Mouse (Mus musculus) cerebellum, postnatal 36 days (tissue): ENCODE data around the gene Pdss2.

Experiments used
- DNase-seq, 2 experiments: peaks; one replicate each; pipeline ENCODE4 v3.0.0; 2021 to 2022; ENCODE audit warnings: mixed read lengths in 2 of 2

The Pdss2 gene

DNA sequence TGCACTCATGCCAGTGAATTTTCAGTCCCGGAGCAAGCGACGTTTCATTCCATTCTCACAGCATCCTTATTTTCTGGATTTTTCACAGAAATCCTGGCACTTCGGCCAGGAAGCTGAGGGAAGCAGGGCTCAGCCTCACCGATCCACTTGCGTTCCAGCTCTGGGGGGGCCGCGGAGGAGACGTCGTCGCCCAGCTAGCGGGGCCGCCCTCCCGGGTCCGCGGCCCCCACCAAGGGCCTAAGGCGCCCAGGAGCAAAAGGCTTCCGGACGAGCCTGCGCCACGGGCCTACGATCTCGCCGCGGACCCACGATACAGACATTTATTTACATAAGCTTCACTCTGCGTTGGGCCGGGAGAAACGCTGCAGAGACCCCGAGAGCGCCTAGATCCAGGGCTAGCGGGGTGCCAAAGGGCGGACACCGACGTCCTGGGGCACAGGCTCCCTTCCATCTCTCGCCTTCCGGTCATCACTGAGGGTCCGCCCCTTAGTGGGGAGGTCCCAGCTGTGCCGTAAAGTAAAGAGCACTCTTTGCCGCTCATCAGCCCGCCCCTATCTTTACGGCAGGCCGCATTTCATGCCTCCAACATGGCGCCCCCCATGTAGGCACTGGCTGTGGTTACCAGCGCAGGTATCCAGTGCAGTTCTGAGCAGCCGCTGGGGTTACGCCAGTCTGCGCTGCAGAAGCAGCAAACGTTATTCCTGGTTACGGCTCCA is at the start of gene Pdss2:
Gene Pdss2, plus strand, starts transcription at position 577 of the 716 bp plus-strand sequence.
- DNase-seq = peak; percentile 92

DNA sequence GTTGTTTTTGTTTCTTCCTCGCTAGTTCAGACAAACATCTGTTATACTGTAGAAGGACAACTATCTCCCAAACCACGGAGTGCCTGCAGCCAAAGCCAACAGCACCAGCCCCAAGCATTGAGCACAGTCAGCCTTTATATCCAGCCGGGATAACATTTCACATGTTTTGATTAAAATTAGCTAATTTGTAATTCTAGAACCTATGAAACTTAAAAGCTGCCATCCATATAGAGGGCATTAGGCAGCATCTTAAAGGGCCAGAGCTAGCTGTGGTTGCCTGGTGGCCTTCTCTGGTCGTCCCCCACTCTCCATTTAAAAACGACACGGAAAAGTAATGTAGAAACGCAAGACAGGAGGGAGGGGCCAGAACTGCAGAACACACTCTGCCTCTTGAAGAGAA is 49.2 kb upstream of the Pdss2 start:
- no peak for DNase-seq

- no peak for DNase-seq
These were observed 48.7 kb upstream of the Pdss2 start for GRCm38 (mm10) chr10:43172554-43172953.

DNA sequence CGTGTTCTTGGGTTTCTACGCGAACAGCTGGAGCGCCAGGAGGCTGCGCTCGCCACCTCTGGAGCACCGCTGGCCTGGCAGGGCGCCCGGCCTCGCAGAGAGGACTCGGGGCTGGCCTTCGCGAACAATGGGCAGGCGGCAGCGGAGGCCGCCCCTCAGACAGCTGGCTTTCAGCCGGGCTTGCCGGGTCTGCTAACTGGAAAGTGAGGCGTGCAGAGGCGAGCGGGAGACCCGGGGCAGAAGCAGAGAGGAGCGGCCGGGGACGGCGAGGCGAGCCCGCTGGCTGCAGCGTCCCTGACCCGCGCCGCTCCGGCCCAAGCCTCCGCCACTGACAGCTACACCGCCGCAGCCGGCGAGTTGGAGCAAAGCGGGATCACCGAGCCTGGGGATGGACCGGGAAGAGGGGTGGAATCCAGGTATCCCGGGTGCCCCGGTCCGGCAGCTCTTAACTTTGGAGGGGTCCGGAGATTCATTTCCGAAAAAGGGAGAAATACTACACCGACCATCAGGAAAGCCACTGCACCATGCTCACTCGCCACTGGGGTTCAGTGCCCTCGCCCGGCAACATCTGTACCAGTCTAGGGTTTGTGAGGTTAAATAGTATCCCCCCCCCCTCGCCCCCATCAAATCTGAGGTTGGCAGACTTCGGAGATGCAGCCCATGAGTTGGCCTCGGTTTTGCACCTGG is 48.0 kb upstream of the Pdss2 start:
- peak; percentile 49 to 50 for DNase-seq

GRCm38 (mm10) chr10:43173828-43174325 is 47.4 kb upstream of the Pdss2 start:
- peak in 1 of 2 experiments; percentile 53 for DNase-seq

DNA sequence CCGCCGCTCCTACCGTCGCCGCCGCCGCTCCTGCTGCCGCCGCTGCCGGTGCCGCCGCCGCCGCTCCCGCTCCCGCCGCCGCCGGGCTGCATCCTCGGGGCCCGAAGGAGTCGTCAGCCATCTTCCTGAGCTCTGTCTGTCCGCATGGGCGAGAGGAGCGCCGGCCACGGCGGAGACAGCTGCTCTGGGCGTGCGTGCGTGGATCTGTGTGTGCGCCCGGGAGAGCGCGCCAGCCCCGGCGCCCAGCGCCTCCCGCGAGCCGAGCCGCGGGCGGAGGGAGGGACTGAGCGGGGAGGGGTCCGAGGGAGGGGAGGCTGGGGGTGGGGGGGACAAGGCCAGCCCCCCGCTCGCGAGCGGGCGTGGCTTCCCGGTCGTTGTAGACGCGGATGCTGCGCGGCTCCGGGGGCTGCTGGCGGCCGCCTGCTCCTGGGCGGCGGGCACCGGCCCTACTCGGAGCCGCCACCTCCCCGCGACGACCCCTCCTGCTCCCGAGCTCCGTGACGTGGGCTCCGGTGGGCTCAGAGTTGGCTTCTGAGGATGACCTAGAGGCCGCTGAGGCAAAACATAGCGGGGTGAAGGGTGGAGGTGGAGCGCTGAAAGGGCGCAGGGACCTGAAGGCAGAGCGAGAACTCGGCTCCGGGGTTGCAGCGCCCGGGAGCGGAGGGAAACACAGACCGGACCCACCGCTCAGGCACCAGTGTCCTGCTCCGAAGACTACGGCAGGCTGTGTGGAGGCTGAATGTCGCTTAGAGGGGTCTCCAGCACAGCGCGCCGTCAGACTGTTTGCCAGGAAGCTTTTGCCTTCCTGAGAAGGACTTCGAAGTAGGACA is 46.7 kb upstream of the Pdss2 start, which contains the start of the genes Sobp and 9030612E09Rik:
Gene Sobp, minus strand, starts transcription at position 205 of the 830 bp plus-strand sequence.
Gene 9030612E09Rik, plus strand, starts transcription at position 379 of the 830 bp plus-strand sequence.
- DNase-seq = peak; percentile 77 to 80

DNA sequence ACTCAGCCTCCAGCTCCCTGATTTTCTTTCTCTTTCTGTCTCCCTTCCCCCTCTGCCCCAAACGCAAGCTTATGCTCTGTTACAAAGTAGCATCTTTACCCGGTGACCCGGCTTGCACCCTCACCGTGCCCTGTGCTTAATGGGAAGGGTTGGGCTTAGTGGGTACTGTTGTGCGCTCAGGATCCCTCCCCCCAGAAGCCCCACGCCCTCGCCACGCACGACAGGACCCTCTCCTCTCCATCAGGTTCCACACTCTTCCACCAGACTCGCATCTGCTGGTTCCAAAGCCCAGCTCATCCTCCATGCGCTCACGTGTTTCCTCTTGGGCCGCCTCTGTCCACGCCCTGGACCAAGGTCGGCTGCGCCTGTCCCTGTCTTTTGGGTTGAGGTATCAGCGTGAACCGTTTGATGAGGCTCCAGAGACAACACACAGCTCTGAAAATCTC is 46.1 kb upstream of the Pdss2 start:
- DNase-seq = peak; percentile 58 to 60

- DNase-seq = no peak
These were observed 40.9 kb upstream of the Pdss2 start for GRCm38 (mm10) chr10:43180313-43180912.

DNA sequence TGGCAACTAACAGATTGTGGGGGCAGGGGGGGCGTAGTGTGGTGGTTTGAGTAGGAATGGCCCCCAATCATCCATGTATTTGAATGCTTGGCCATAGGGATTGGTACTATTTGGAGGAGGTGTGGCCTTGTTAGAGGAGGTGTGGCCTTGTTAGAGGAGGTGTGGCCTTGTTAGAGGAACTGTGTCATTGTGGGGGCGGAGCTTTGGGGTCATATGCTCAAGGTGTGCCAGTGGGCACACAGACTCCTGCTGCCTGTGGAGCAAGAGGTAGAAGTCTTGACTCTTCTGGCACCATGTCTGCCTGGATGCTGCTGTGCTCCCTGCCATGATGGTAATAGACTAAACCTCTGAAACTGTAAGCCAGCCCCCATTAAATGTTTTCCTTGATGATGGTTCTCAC is 21.1 kb upstream of the Pdss2 start:
- DNase-seq = no peak

GRCm38 (mm10) chr10:43203865-43204264 is 17.4 kb upstream of the Pdss2 start:
- no peak for DNase-seq

DNA sequence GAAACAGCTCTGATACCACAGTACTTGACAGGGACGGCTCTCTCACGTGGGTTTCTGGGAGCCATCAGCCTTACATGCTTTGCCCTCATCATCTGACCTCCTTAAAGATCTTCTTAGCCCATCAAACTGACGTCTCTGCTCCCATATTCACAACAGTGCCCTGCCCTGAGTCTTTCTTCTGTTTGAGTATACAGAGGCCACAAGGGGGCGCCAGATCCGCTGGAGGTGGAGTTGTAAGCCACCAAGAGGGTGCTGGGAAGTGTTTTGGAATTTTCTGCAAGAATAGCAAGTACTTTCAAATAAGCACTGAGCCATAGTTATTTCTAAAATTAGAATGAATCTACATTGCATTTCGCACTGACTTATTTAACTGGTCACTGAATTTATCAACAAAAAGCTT is 9.4 kb upstream of the Pdss2 start:
- DNase-seq = peak; percentile 5 to 28

GRCm38 (mm10) chr10:43217361-43217900 is 3.9 kb upstream of the Pdss2 start:
- no peak for DNase-seq

DNA sequence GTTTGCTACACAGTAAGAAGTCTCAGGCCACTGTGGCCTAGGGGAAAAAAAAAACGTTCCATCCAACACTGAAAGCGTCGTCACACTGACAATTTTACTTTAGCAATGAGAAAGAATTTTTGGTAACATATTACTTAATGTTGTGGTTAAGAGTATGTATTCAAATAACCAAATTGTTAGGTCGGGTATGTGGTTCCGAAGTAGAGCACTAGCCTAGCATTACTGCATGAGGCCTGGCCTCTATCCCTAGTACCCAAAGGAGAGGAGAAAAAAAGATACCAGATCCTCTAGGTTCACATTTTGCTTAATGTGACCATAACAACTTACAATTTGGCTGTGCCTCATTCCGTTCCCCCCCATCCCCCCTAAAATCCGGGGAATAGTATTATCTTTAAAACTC is 807 bp upstream of the Pdss2 start:
- DNase-seq = no peak

GRCm38 (mm10) chr10:43221659-43222058 is 373 bp downstream of the Pdss2 start:
- peak in 1 of 2 experiments; percentile 51 for DNase-seq

GRCm38 (mm10) chr10:43223391-43223790 is 2.1 kb downstream of the Pdss2 start:
- no peak for DNase-seq

- no peak for DNase-seq
These were observed 5.1 kb downstream of the Pdss2 start for GRCm38 (mm10) chr10:43226391-43226790.

- no peak for DNase-seq
These were observed 8.0 kb downstream of the Pdss2 start for GRCm38 (mm10) chr10:43229236-43229635.

GRCm38 (mm10) chr10:43234522-43234921 is 13.2 kb downstream of the Pdss2 start:
- no peak for DNase-seq

GRCm38 (mm10) chr10:43235011-43235410 is 13.7 kb downstream of the Pdss2 start:
- no peak for DNase-seq

DNA sequence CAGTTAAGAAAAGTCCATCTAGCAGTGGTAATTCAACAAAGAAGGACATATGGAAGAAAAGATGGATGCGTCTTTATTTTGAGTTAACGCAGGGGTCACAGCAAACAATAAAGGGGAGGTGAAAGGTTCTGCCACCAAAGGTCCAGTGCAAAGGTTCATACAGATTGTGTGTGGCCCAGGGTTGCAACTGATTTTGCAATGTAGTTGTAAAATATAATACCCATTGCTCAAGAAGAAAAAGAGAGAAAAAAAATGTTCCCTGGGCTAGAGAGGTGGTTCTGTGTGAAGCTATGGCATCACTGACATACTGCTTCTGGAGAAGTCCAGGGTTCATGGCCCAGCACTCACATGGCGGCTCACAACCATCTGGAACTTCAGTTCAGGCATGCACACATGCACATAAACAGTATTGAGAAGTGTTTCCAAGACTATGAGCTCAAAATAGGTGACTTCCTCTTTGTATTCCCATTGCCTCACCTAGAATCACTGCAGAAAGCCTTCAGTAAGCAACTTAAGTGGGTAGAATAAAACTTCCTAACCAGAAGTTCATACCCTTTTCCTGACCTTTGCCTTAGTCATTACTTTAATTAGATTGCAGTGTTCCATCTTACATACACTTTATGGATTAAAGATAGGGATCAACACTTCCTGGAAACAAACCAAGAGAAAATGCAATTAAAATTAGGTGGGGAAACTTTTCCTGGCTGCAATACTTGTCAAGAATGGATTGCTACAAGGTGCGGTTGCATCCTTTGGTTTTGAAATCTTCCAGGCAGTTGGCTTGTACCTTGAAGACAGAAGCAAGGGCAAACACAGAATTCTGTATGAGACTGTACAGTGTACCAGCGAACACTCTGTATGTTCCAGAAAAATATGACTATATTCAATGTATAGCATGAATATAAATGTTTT is 14.7 kb downstream of the Pdss2 start:
- DNase-seq = no peak

DNA sequence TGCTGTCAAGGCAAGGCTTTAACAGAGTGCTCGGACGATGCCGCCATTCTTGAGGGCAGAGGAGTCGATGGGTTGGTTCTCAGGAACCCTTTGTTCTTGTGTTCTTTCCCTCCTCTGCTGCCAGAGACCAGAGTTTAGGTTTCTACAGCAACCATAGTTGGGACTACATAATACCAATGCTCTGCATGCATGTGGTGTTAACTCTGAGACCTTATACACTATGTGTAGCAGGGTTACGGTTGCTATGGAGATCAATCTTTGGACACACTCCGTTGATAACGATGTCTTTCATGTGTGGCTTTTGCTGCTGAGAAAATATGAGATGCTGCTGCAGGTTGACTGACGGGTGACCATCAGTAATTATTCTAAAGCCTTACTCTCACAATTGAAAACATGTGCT is 20.9 kb downstream of the Pdss2 start:
- no peak for DNase-seq
